Mouse (Mus musculus): ENCODE results near the gene Gh.

DNA sequence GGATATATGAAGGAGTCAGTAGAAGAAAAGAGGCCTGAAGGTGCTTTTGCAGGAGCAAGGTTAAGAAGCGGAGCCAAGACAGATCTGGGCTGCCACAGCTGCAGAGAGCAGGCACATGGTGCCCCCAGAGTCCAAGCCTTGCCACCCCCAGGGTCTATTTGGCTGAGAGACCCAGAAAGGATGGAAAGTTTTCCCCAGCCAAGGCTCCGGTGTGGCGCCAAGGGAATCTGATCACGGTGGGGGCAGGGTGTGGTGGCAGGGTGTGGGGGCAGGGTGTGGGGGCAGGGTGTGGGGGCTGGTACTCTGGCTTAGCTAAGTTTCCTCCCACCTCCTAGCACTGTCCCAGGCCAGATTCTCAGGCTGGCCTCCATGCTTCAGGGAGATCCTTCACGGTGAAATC lies 26.9 kb upstream of the Gh start:
- TF ChIP-seq CTCF (IDR thresholded peaks at IDR 0.05; ENCODE audit: low read depth, low read length) (no peak), EP300 (IDR thresholded peaks at IDR 0.05; ENCODE audit: insufficient read depth, low read depth, low read length) (no peak)

Data from ES-Bruce4 (cell line).